Mouse (Mus musculus): ENCODE measurements around the gene Rpl14.

Gene Rpl14

GRCm38 (mm10) chr9:120602839-120603511, 31.7 kb downstream of the Rpl14 start:
- in situ Hi-C loops (cut with MseI, MboI) = loop anchor here in 1 of 2 experiments (10.0 kb wide), 1 partner anchor 332 kb away; no protein-coding TSS in a partner anchor

GRCm38 (mm10) chr9:120603512-120603908, 32.3 kb downstream of the Rpl14 start:
- in situ Hi-C loops (cut with MseI, MboI) = loop anchor here in 1 of 2 experiments (10.0 kb wide), 1 partner anchor 331 kb away; no protein-coding TSS in a partner anchor

- in situ Hi-C loops (cut with MseI, MboI) = loop anchor here in 1 of 2 experiments (10.0 kb wide), 1 partner anchor 331 kb away; no protein-coding TSS in a partner anchor
Observed at GRCm38 (mm10) chr9:120603956-120604355, 32.7 kb downstream of the Rpl14 start.

- in situ Hi-C loops (cut with MseI, MboI) = no loop called here
Observed at GRCm38 (mm10) chr9:120611055-120611454, 39.8 kb downstream of the Rpl14 start.

GRCm38 (mm10) chr9:120614059-120614458, 42.8 kb downstream of the Rpl14 start:
- in situ Hi-C loops (cut with MseI, MboI) = no loop called here

GRCm38 (mm10) chr9:120618101-120618500, 46.9 kb downstream of the Rpl14 start:
- in situ Hi-C loops (cut with MseI, MboI) = no loop called here

- in situ Hi-C loops (cut with MseI, MboI) = no loop called here
Observed at GRCm38 (mm10) chr9:120619347-120619708, 48.1 kb downstream of the Rpl14 start.

GRCm38 (mm10) chr9:120619709-120620408, 48.6 kb downstream of the Rpl14 start:
- in situ Hi-C loops (cut with MseI, MboI) = no loop called here

GRCm38 (mm10) chr9:120620409-120620745, 49.1 kb downstream of the Rpl14 start:
- in situ Hi-C loops (cut with MseI, MboI) = no loop called here
